Mouse (Mus musculus): Measurements from ENCODE around the gene Crlf2. TPM values are rescaled to one million over a fixed set of nuclear protein-coding genes. Genes with fewer than 3 reads are reported as not detected.

Crlf2 gene
- total RNA-seq (2021) = 10 to 100 TPM; 41.0 to 44.3 TPM

DNA sequence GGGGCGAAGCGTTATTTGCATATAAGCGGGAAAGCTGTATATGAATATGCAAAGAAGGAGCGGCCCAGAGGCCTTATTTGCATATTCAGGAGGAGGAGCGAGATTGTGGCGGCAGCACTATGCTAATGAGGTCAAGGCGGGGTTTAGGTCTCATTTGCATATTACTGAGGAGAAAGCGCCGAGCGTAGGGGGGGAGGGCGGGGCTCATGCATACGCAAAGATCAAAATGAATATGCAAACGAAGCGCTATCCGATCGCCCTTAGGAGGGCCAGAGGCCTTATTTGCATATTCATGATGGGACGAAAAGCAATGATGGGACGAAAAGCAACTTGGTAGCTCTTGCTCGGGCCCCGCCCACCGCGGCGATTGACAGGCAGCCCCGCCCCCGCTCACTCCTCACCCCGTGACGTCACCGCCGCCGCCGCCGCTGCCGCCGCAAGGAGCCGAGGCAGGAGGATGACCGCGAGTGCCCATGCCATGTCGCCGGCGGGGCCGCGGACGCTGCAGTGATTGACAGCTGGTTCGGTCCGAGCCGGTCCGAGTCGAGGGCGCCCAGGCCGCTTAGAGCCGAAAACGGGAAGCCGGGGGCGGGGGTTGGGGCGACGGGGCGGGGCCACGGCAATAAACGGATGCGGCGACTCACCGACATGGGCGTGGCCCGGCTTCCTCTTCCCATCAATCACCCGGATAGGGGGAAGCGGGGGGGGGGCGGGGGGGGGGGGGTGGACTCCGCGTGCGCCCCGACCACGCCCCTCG lies at the start of gene Crlf2:
Gene Crlf2, minus strand, starts transcription at position 590 of the 757 bp plus-strand sequence.
- DNase-seq (ENCODE audit: extremely low spot score in 1 of 2, low spot score in 2 of 2) = peak; percentile 92 to 97
- intact Hi-C loops (cut with DNase I) = loop anchor here (5.0 kb wide), 1 partner anchor 539 kb away; the partner anchor contains the start of gene Plcxd1

DNA sequence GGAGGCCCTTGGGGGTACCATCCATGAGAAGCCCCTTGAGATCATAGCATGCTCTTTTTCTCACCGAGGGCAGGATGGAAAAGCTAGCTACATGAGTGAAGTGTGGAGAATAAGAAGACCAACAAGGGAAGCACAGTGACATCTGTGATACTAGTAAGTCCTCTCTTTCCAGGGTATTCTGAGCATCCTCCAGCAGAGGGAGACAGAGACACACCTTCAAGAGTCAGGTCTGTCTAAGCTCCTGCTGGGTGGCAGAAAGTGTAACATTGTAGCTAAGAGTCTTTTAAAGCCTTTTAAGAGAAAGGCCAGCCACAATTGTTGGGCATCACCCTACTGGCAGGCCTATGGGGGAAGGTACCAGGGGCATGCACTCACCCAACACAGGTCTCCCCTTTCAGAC lies 43.8 kb upstream of the Crlf2 start:
- DNase-seq (ENCODE audit: extremely low spot score in 1 of 2, low spot score in 2 of 2) = no peak
- intact Hi-C loops (cut with DNase I) = no loop called here

DNA sequence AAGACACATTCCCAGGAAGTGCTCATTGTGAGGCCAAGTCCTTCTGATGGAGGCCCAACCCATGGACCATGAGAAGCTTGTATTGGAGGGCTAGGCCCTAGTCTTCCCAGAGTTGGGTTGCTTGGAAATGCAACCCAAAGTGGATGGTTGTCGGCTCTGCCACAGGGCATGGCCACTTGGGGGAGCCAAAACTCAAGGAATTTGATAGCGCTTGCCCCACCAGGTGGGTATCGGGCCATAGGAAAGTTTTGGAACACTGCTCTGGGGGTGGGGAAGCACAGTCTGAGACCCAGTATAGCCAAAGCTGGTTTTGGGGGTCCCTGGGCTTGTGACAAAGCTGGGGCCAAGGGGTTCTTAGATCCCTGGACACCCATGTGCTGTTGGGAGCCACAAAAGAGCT lies 42.3 kb upstream of the Crlf2 start:
- peak in 1 of 2 experiments; percentile 19 for DNase-seq (ENCODE audit: extremely low spot score in 1 of 2, low spot score in 2 of 2)
- intact Hi-C loops (cut with DNase I) = no loop called here

DNA sequence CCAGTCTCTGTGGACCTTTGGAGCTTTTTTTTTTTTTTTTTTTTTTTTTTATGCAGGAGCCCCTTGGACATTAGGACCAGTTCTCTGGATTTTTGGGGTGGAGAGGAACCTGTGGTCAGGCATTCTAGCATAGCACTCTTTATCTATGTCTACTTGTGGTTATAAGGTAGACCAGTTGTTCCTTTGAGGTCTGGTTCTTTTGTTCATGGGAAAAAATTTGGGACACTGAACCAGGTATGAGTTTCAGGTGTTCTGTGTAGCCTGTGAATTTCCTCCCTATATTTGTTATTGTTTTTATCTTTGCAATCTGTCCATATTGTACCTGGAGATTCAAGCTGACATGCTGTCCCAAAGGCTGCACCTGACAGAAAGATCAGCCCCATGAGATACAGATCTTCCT lies 40.1 kb upstream of the Crlf2 start:
- intact Hi-C loops (cut with DNase I) = no loop called here
- no peak for DNase-seq (ENCODE audit: extremely low spot score in 1 of 2, low spot score in 2 of 2)

DNA sequence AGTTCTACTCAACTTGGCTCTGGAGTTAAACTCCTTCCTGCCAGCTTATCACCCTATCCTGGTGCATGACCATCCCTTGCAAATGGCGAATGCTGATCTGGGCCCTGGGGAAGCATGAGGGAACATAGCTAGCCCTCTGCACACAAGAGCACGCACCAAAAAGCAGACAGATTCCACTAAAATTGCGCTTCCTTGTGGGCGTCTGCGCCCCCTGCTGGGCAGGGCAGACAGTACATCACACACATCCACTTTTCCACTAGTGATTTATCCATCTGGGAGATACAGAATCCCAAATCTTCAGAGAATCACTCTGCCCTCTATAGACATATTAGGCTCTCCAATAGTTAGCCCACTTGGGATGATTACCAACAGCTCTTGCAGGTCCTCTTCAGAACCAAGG lies 37.9 kb upstream of the Crlf2 start:
- no peak for DNase-seq (ENCODE audit: extremely low spot score in 1 of 2, low spot score in 2 of 2)
- intact Hi-C loops (cut with DNase I) = no loop called here

DNA sequence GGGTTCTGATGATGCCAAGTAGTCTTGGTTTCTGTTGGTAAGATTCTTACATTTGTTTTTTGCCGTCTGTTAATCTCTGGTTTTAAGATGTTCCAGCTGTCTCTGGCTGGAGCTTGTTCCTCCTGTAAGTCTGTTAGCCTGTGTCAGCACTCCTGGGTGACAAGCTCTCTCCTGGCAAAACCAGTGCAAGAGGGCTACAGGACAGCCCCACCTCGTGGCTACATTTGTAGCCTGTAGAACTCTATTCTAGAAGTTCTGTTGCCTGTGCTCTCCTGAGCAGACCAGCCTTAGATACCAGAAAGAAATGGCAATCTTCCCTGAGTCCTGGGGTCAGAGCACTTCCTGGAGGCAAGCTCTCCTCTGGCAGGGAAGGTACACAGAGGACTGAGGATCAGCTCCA lies 4.0 kb upstream of the Crlf2 start:
- DNase-seq (ENCODE audit: extremely low spot score in 1 of 2, low spot score in 2 of 2) = no peak
- intact Hi-C loops (cut with DNase I) = no loop called here

DNA sequence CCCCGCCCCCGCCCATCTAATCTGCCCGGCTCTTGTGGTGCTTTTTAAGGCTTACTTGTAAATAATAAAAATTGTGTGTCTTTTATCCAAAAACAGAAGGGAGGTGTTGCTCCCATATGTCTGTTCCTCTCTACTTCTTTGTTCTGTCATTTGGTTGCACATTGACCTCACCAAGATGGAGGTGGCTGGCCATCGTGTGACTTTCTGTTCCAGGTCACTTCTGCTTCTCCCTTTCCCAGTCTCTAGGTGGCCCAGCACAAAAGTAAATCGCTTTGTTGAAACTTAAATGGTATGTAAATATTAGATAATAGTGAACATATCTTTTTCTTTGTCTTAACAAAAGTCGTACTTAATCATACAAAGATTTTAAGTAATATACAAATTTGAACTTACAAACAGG lies 398 bp upstream of the Crlf2 start:
- no peak for DNase-seq (ENCODE audit: extremely low spot score in 1 of 2, low spot score in 2 of 2)
- intact Hi-C loops (cut with DNase I) = loop anchor here (5.0 kb wide), 1 partner anchor 538 kb away; the partner anchor contains the start of gene Plcxd1

DNA sequence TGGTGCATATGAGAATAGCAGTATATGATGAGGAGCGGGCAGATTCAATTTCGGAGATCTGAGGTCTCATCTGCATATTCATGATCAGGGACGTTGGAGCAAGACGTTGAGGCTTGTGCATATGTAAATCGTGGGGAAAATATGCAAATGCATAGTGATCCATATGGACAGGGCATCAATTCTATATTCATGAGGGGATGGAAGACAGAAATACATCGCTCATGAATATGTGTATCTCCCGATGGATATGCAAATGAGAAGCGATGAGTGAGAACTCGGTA lies 730 bp downstream of the Crlf2 start:
- intact Hi-C loops (cut with DNase I) = loop anchor here (5.0 kb wide), 1 partner anchor 539 kb away; the partner anchor contains the start of gene Plcxd1
- DNase-seq (ENCODE audit: extremely low spot score in 1 of 2, low spot score in 2 of 2) = no peak

DNA sequence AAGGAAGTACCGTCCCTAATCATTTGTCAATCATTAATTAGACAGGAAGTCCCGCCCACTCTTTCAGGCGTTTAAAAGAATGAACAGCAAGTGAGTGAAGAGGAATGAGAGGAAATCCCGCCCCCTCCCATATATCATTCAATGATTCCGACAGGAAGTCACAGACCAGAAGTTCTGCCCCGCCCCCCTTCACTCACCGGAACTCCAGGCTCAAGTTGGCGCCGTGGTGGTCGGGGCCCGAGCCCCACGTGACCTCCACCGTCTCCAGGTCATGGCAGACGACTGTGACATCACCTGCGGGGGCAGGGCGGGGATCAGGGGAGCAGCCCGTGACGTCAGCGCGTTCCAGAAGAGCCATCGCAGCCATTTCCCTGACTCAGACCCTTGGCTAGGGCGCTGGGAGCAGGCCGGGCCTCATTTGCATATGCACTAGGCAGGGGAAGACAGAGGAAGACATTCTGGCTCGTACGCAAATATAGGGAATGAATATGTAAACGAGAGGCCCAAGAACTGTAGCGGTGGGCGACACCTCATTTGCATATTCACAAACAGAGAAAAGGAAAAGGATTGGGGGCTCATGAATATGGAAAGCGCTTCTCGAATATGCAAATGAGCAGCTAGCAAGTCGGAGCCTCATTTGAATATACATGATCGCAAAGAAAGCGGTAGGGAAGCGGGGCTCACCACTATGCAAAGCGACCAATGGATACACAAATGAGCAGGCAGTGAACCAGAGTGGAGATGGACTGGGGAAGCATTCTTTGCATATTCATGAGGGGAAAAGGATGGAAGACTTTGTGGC lies 1.3 kb downstream of the Crlf2 start:
- intact Hi-C loops (cut with DNase I) = loop anchor here (5.0 kb wide), 1 partner anchor 540 kb away; the partner anchor contains the start of gene Plcxd1

DNA sequence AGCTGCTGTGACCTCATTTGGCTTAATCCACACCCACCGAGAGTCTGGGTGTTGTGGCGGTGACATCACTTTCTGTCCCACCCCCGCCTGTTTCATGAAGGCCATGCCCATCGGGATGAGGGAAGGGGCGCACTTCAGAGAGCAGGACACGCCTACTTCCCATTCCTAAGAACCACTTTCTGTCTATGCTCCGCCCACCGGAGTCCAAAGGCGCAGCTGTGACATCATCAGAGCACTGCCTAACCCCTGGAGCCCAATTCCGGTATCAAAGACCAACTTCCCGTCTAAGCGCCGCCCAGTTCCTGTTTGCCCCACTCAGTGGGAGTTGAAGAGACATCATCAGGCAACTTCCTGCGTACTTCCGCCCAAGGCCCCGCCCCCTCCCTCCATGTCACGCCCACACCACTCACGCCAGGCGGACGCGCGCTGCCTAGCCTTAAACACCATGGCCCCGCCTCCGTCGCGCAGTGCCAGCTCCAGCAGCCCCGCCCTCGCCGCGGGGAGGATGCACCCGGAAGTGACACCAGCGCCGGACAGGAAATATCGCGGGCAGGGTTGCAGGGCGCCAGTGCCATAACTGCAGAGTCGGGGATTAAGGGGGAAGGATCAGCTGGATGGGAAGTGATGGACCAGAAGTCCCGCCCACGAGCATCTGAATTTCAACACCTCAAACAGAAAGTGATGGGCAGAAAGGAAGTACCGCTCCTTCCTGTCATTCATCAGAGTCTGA lies 2.0 kb downstream of the Crlf2 start:
- intact Hi-C loops (cut with DNase I) = loop anchor here (5.0 kb wide), 1 partner anchor 541 kb away; the partner anchor contains the start of gene Plcxd1
- DNase-seq (ENCODE audit: extremely low spot score in 1 of 2, low spot score in 2 of 2) = peak; percentile 93 to 97

More for the DNA sequence above, 1.3 kb downstream of the Crlf2 start:
- peak; percentile 97 to 99 for DNase-seq (ENCODE audit: extremely low spot score in 1 of 2, low spot score in 2 of 2)

DNA sequence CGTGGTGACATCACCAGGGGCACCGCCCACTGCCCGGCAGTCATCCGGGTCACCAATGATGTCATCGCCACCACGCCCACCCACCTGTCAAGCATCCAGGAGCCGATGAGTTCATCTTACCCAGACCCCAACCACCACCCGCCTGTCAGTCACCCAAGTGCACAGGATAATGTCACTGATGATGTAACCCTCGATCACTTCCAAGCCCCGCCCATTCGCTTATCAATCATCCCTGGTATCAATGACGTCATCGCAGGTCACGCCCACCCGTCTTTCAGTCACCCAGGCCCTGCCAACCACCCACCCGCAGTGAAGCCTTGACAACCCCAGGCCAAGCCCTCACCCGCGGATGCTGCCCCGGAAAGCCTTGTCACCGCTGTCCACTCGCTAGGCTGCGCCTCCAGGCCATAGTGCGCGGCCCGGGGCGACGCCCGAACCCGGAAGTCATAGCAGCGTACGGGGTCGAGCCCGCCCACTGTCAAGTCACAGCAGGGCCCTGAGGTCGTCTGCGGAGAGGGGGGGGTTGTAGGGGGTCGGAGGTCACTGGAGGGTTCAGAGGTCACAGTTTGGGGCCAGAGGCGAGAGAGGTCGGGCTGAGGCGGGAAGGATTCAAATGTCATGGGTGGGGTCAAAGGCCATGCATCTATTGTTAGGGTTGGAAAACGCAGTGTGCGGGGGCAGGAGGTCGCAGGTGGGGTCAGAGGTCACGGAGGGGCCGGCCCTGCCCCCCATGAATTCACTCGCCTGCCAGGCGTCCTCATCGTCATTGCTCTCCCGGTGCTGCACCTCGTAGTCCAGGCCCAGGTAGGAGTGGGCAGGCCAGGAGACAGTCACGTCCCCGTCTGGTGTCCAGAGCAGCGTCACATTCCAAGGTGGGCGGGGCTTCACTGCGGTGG lies 2.9 kb downstream of the Crlf2 start:
- intact Hi-C loops (cut with DNase I) = loop anchor here (5.0 kb wide), 1 partner anchor 541 kb away; the partner anchor contains the start of gene Plcxd1

DNA sequence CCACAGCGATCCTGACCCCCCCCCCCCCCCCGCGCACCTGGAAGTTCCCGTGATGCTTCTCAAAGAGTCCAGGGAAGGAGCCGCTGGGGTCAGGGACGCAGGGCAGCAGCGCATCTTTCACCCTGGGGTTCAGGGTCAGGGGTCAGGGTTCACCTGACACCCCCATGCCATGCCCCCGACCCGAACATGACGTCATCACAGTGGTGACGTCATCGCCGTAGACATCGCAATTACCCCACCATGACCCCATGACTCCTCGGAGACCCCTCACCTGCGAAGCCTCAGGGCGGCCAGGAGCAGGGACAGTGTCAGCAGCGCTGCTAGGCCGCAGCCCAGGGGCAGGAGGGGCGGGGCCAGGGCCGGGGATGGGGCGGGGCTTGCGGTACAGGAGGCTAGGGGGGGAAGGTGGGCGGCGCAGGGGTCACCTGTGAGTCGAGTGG lies 3.5 kb downstream of the Crlf2 start:
- DNase-seq (ENCODE audit: extremely low spot score in 1 of 2, low spot score in 2 of 2) = peak in 1 of 2 experiments; percentile 74
- intact Hi-C loops (cut with DNase I) = loop anchor here (5.0 kb wide), 1 partner anchor 542 kb away; the partner anchor contains the start of gene Plcxd1

More for the DNA sequence above, 2.9 kb downstream of the Crlf2 start:
- DNase-seq (ENCODE audit: extremely low spot score in 1 of 2, low spot score in 2 of 2) = peak in 1 of 2 experiments; percentile 80

DNA sequence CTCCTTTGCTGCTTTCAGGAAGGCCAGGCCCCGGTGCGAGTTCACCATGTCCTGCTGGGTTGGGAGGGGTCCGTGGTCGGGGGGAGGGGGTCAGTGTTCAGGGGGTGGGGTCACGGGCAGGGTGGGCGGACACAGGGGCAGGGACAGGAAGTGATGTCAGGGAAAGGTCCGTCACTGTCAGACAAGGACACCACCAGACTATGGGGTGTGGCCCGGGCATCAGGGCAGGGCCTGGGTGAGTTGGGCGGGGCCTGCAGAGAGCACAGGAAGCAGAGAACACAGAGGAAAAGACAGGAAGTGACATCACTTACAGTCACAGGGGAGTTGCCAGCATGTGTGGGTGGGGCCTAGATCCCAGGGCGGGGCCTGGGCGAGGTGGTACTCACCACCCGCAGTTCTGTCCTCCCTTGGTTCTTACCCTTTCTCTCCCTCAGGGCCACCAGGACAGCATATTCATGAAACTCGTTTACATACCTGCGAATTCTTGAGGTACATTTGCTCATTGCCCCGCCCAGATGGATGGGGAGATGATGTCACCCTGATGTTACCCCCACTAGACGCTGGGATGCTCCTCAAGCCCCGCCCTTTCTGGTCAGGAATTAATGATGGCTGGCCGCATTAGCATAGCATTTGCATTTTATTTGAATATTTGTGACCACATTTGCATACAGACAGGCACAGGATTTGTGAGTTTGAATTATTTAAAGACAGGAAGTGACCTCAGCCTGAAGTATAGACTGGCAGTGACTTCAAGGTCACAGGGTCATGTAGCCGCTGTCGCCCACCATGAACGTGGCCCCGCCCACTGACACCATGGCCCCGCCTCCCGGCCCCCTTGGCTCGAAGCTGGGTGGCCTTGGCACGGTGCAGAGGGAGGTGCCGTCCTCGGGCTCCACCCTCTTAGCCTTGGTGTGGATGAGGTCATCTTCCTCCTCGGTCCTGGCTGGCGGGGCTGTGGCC lies 4.4 kb downstream of the Crlf2 start:
- peak in 1 of 2 experiments; percentile 75 for DNase-seq (ENCODE audit: extremely low spot score in 1 of 2, low spot score in 2 of 2)
- intact Hi-C loops (cut with DNase I) = loop anchor here (5.0 kb wide), 1 partner anchor 543 kb away; the partner anchor contains the start of gene Plcxd1

DNA sequence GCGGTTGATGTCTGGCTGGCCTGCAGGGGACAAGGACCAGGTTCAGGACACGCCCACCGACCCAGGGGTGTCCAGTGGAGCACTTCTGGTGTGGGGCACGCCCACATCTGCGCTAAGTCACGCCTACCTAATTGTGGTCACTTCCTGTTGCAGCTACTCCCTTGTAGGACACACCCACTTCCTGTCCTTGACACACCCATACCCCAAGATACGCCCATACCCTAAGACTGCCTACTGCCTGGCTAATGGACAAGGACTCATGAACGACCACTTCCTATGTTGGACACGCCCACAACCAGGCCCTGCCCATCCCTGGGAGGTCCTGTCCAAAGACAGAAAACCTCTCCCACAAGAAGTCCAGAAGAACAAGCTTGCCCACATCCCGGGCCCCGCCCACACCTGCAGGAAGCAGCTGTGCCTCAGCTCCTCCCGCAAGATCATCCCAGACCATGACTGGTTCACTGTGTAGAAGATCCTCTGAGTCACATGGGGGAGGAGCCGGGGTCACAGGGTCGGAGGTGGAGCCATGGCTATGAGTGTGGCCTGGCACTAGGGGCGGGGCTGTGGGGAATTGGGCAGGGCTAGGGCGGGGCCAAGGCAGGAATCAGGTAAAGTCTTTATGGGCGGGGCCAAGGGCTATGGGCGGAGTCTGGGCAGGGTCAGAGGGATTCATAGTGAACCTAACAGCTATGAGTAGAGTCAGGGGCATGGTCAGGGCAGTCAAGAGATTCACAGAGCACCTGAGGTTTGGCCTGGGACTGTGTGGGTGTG lies 5.4 kb downstream of the Crlf2 start:
- intact Hi-C loops (cut with DNase I) = no loop called here
- DNase-seq (ENCODE audit: extremely low spot score in 1 of 2, low spot score in 2 of 2) = peak in 1 of 2 experiments; percentile 67

DNA sequence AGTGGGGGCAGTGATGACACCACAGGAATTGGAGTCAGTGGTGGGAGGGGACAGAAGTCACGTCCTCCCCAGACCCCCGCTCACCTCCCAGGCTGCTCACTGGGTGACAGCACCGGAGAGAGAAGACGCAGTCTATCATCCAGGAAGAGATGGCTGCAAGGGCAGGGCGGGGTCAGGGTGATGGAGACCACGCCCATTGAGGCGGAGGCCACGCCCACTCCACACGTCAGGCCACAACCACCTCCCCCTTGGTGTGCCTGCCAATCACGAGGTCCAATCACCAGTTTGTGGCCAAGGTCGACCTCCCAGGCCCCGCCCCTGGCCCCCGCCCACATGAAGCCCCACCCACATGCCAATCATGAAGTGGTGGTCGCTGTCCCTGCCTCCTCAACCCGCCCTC lies 6.3 kb downstream of the Crlf2 start:
- peak in 1 of 2 experiments; percentile 56 for DNase-seq (ENCODE audit: extremely low spot score in 1 of 2, low spot score in 2 of 2)
- intact Hi-C loops (cut with DNase I) = no loop called here

DNA sequence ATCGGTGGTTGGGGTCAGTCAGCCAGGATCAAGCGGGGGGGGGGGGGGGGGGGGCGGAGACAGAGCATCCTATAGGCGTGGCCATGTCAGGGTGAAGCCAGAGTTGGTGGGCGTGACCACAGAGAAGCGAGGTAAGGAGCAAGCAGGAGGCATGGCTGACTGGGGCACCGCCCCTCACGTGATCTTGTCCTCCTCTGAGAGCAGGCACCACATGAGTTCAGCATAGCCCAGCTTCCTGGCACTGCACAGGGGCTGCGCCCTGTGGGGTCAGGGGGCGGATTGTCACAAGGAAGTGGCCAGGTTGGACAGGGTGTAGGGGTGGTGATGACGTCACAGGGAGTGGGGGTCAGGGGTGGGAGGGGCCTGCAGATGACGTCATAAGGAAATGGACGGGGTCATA lies 6.7 kb downstream of the Crlf2 start:
- intact Hi-C loops (cut with DNase I) = no loop called here
- DNase-seq (ENCODE audit: extremely low spot score in 1 of 2, low spot score in 2 of 2) = peak in 1 of 2 experiments; percentile 53

All from left cerebral cortex, postnatal 10 days (tissue).